Mouse (Mus musculus) stomach, embryonic 16.5 days (tissue): ENCODE results near the gene Smc6. TPM values are rescaled to one million over a fixed set of nuclear protein-coding genes. Genes with fewer than 3 reads are reported as not detected.

Experiments used
- ATAC-seq: fragments of 200-750 bp; cut with Nextera tagmentation; 2 replicates; pipeline ENCODE4 v1.8.0; 2017; ENCODE audit warnings: moderate number of reproducible peaks, moderate TSS enrichment; ENCODE audit not compliant: insufficient read depth, low FRiP score
- H3K27ac ChIP-seq: fragments of 300-500 bp; sonication (generic); 2 replicates; pipeline ENCODE4 v1.5.1; 2014; ENCODE audit warnings: low read length
- H3K27me3 ChIP-seq: fragments of 300-500 bp; sonication (generic); 2 replicates; pipeline ENCODE4 v1.6.1; 2014; ENCODE audit warnings: low read length, control low read depth, mixed read lengths; ENCODE audit not compliant: control insufficient read depth, insufficient read depth
- H3K36me3 ChIP-seq: fragments of 300-500 bp; sonication (generic); 2 replicates; pipeline ENCODE4 v1.6.1; 2014; ENCODE audit warnings: low read length; ENCODE audit not compliant: control insufficient read depth, insufficient read depth
- H3K4me1 ChIP-seq: fragments of 300-500 bp; sonication (generic); 2 replicates; pipeline ENCODE4 v1.6.1; 2014; ENCODE audit warnings: low read length, control low read depth, mixed read lengths; ENCODE audit not compliant: control insufficient read depth, insufficient read depth
- H3K4me2 ChIP-seq: fragments of 300-500 bp; sonication (generic); 2 replicates; pipeline ENCODE4 v1.6.1; 2014; ENCODE audit warnings: low read depth, low read length, mixed read lengths
- H3K4me3 ChIP-seq: fragments of 300-500 bp; sonication (generic); replicated peaks from 2 replicates; pipeline ENCODE4 v1.5.1; 2014; ENCODE audit warnings: mild to moderate bottlenecking, low read length
- H3K9ac ChIP-seq: fragments of 300-500 bp; sonication (generic); 2 replicates; pipeline ENCODE4 v1.6.1; 2014; ENCODE audit warnings: low read length
- H3K9me3 ChIP-seq: fragments of 300-500 bp; sonication (generic); replicated peaks from 2 replicates; pipeline ENCODE4 v1.6.1; 2016; ENCODE audit warnings: low read length, control low read depth; ENCODE audit not compliant: control insufficient read depth
- WGBS: fragments of 180-500 bp; shearing (Covaris S2); extraction: QIAGEN DNeasy Blood & Tissue Kit; methylation state at CpG from one replicate; pipeline ENCODE4 v1.1.7; 2014; 5-methylcytosine and 5-hydroxymethylcytosine counted together
- polyA plus RNA-seq: library from polyadenylated mRNA; unstranded; fragments of >200 nt; fragmentation: Nextera tagmentation; extraction: Ambion mirVana; gene quantifications from 2 replicates; pipeline ENCODE4 v1.2.1, GENCODE M21; 2015

The Smc6 gene
- polyA plus RNA-seq, 1 experiment from 2014 or later: 125 TPM

DNA sequence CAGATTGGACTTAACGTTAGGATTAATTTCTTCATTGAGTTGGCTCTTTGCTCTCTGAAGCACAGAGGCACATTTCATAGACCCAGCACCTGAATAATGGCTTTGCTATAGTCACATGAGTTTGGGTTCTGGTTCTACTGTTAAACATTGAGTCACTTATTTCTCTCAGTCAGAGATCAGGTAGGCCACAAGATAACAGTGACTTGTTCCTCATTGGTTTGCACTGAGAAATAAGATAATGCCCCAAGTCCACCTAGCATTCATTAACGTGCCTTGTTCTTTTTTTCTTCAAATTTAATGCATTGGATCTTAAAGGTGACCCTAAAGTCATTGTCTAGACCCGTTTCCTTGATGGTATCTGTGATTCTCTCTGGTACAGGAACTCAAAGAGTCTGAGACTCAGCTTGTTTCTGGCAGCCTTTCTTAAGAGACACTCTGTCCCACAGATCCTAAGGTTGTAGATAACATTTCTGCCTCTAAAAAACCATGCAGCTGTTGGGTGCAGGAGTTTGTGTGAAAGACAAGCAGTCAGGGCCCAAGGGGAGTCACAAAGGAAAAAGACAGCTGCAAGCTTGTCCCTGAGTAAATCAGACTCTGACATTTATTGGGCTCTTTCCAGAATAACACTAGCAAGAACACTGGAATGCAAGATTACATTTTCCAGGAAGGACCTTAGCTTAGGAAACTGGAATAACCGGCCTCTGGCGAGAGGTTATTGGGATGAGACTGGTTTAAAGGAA is 39.0 kb upstream of the Smc6 start:
- no peak overlapping the region for H3K27ac ChIP-seq
- no peaks in the 10 kb centered on the region for H3K9me3 ChIP-seq
- H3K4me2 ChIP-seq: no peak overlapping the region
- H3K4me3 ChIP-seq: no peak overlapping the region
- H3K36me3 ChIP-seq: no peaks in the 10 kb centered on the region
- ATAC-seq: no peak
- H3K4me1 ChIP-seq: peaks cover 5% of the 10 kb centered on the region; the same call in 1 of the 2 replicates
- H3K9ac ChIP-seq: no peak overlapping the region
- H3K27me3 ChIP-seq: no peaks in the 10 kb centered on the region
- WGBS: 52% methylated on average over 5 of the region's 5 CpGs

DNA sequence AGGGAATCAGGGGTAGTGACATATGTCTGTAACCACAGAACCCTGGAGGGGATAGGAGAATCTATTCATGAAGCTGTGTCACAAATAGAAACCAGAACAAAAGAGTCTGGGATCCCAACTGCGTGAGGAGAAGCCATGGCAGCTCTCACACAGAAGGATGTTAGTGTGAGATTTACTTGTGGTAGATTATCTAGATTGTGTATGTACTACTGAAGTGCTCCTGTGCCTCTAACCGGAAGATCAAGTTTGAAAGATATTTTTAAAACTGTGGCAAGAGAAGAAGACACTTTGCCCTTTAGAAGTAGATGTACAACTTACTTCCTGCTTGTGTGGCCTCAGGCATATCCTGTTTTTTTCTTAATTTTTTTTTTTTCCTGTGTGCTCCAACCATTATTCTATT is 35.4 kb upstream of the Smc6 start:
- no peak overlapping the region for H3K9ac ChIP-seq
- no peak for ATAC-seq
- H3K27ac ChIP-seq: no peak overlapping the region
- no peaks in the 10 kb centered on the region for H3K9me3 ChIP-seq
- no peak overlapping the region for H3K4me3 ChIP-seq
- 0 out of 2 replicates have a peak, but pooled peaks cover 5% of the 10 kb centered on the region for H3K4me1 ChIP-seq
- no peaks in the 10 kb centered on the region for H3K27me3 ChIP-seq
- no peaks in the 10 kb centered on the region for H3K36me3 ChIP-seq
- H3K4me2 ChIP-seq: no peak overlapping the region
- WGBS: 73% methylated on average over 2 of the region's 2 CpGs

DNA sequence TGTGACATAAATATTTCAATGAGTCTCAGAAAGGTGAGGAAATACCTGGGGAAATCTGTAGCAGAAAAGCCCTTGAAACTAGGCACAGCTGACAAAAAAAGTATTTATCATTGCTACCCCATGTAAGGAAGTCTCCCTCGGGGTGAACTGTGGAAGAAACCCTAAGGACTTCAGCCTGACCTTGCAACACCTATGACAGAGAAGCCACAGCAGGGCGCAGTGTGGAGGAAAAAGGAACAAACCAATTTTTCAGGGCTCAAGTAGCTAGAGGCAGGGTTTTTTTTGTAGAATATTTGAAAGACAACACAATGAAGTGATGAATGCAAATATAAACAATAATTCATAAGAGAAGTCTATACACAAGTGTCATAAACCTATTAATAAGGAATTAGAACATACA is 29.7 kb upstream of the Smc6 start:
- H3K27me3 ChIP-seq: no peaks in the 10 kb centered on the region
- WGBS: 72% methylated on average over 2 of the region's 2 CpGs
- no peaks in the 10 kb centered on the region for H3K36me3 ChIP-seq
- no peak overlapping the region for H3K9ac ChIP-seq
- H3K4me2 ChIP-seq: no peak overlapping the region
- no peaks in the 10 kb centered on the region for H3K9me3 ChIP-seq
- no peak overlapping the region for H3K4me3 ChIP-seq
- ATAC-seq: no peak
- no peak overlapping the region for H3K27ac ChIP-seq
- H3K4me1 ChIP-seq: no peaks in the 10 kb centered on the region

DNA sequence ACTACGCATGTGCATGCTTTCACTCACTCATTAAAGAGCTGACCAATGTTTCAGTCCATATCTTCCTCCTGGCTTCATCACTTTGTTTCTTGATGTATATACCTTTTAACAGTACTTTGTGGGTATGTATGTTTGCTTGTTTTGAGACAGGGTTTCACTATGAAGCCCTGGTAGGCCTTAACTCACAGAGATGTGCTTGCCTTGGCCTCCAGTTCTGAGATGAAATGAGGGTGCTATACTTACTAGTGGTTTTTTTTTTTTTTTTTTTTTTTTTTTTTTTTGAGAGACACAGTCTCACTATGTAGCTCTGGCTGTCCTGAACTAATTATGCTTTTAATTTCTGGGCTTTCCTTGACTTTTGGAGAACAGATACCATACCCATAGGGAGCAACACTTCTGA is 18.2 kb upstream of the Smc6 start:
- Histone ChIP-seq H3K9ac (no peak overlapping the region), H3K9me3 (no peaks in the 10 kb centered on the region), H3K27ac (no peak overlapping the region), H3K4me3 (no peak overlapping the region), H3K27me3 (no peaks in the 10 kb centered on the region), H3K4me1 (no peaks in the 10 kb centered on the region), H3K36me3 (peaks cover 5% of the 10 kb centered on the region; the same call in 1 of the 2 replicates), H3K4me2 (no peak overlapping the region)
- no peak; the same call in 1 of the 2 replicates for ATAC-seq
- 94% methylated on average over 1 of the region's 1 CpGs for WGBS

DNA sequence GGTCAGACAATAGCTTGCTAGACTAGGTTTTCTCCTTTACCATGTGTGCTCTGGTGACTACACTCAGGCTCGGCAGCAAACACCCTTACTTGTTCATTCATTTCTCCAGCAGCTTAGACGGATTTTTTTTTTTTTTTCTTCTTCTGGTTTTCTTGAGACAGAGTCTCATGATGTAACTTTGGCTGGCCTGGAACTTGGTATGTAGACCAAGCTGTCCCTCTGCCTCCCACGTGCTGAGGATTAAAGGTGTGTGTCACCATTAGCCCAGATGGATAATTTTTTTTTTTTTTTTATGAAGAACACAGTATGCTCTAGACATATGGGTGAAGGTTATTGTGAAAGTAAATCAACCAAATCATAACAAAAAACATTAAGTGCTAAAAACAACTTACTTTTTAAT is 15.4 kb upstream of the Smc6 start:
- H3K27me3 ChIP-seq: no peaks in the 10 kb centered on the region
- no peaks in the 10 kb centered on the region for H3K4me1 ChIP-seq
- 79% methylated on average over 3 of the region's 3 CpGs for whole genome bisulfite sequencing
- H3K4me2 ChIP-seq: no peak overlapping the region
- H3K27ac ChIP-seq: no peak overlapping the region
- H3K9ac ChIP-seq: no peak overlapping the region
- no peaks in the 10 kb centered on the region for H3K9me3 ChIP-seq
- no peak for ATAC-seq
- no peaks in the 10 kb centered on the region; the same call in 1 of the 2 replicates for H3K36me3 ChIP-seq
- no peak overlapping the region for H3K4me3 ChIP-seq

DNA sequence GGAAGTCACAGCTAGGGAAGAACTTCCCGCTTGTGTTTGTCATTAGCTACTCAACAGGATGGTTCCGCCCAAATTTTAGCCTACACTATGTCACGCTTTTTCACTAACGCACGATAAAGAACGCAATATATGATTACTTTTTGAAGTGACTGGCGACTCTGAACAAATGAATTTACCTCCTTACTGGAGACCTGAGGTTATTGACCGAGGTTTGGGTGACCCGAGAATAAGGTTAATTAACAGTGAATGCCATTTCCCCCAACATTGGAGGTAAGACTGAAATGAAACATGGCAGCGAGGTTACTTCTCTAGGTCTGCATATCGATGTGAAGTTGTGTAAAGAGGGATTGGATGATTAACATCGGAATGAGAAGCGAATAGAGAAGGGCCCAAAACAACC is 791 bp upstream of the Smc6 start:
- H3K36me3 ChIP-seq: no peaks in the 10 kb centered on the region
- H3K4me3 ChIP-seq: peak overlapping the region; percentile 86
- peak overlapping the region; percentile 97 for H3K9ac ChIP-seq
- no peak for ATAC-seq
- peaks cover 21% of the 10 kb centered on the region for H3K4me1 ChIP-seq
- peak overlapping the region; percentile 97 for H3K4me2 ChIP-seq
- H3K9me3 ChIP-seq: no peaks in the 10 kb centered on the region
- no peaks in the 10 kb centered on the region for H3K27me3 ChIP-seq
- H3K27ac ChIP-seq: peak overlapping the region; percentile 95; the same call in 1 of the 2 replicates
- WGBS: 2% methylated on average over 13 of the region's 13 CpGs

DNA sequence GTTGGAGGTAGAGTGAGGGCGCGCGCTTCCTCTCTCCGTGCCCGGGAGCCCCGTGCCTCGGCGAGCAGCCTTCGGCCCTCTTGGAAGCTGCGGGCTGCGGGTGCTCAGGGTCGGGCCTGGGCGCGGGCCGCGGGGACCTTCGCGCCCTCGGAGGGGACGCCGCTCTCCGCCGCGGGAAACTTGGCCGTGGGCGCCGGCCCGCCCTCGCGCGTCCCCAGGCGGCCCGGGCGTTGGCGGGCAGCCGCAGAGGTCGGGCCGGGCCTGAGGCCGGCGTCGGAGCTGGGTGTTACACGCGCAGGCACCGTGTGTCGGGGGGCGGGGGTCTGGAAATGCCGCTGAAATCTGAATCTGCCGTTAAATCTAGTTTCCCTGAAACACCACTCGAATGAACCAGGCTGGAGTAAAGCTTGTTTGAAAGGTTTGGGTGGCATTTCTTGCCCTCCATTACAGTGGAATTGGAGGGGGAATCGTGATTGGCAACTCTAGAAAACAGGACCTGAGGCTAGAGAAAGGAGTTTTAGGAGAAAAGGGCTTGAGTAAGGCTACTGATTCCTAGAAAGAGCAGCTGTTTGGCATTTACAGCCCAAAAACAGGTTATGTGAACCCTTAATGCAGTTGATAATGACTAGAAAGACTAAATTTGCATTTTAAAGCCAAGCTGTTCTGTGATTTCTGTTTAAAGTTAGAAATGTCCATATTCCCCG is 748 bp downstream of the Smc6 start:
- under 1% methylated on average over 51 of the region's 51 CpGs for WGBS
- peak; percentile 63 for ATAC-seq
- peak overlapping the region; percentile 66 for H3K4me2 ChIP-seq
- H3K27me3 ChIP-seq: no peaks in the 10 kb centered on the region
- H3K9ac ChIP-seq: peak overlapping the region; percentile 97
- peak overlapping the region; percentile 86 for H3K4me3 ChIP-seq
- no peaks in the 10 kb centered on the region for H3K36me3 ChIP-seq
- peak overlapping the region; percentile 95 for H3K27ac ChIP-seq
- no peaks in the 10 kb centered on the region for H3K9me3 ChIP-seq
- H3K4me1 ChIP-seq: peaks cover 21% of the 10 kb centered on the region

DNA sequence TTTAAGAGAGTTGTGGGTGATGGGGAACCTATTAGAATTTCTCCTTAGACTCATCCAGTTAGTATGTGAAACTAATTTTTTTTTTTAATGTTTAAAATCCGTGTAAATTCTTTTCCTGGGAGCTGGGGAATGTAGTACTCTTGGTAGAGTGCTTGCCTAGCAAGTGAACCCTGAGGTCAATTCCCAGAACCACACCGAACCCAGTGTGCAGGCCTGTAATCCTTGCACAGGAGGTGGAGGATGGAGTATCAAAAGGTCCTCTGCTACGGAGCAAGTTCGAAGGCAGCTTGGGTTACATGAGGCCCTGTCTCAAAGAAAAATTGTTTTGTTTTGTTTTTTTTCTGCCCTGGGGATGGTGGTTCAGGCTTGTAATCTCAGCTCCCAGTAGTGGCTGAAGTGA is 1.3 kb downstream of the Smc6 start:
- no peak overlapping the region for H3K27ac ChIP-seq
- no peaks in the 10 kb centered on the region for H3K36me3 ChIP-seq
- no peak for ATAC-seq
- no peaks in the 10 kb centered on the region for H3K9me3 ChIP-seq
- H3K9ac ChIP-seq: peak overlapping the region; percentile 97
- H3K4me2 ChIP-seq: peak overlapping the region; percentile 66
- peak overlapping the region; percentile 86 for H3K4me3 ChIP-seq
- H3K27me3 ChIP-seq: no peaks in the 10 kb centered on the region
- peaks cover 21% of the 10 kb centered on the region for H3K4me1 ChIP-seq
- 3% methylated on average over 4 of the region's 4 CpGs for WGBS

DNA sequence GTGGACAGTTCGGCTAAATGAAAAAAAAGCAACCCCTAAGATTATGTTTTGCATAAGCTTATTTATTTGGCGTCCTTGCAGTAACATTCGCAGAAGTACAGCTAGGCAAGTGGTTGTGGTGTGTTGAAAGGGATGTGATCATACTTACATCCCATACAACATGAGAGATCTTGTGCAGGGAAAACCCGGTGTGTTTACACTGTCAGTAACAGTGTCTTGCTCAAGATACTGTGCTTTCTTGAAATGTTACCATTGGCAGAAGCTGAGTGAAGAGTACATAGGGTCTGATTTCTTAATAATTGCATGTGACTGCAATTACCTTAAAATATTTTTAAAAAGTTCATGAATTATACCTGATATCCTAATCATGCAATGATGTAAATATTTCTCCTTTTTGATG is 6.9 kb downstream of the Smc6 start:
- 88% methylated on average over 4 of the region's 4 CpGs for WGBS
- Histone ChIP-seq H3K4me2 (no peak overlapping the region), H3K9ac (no peak overlapping the region), H3K36me3 (0 out of 2 replicates have a peak, but pooled peaks cover 2% of the 10 kb centered on the region), H3K4me3 (no peak overlapping the region), H3K27me3 (no peaks in the 10 kb centered on the region), H3K4me1 (peaks cover 9% of the 10 kb centered on the region; the same call in 1 of the 2 replicates), H3K27ac (no peak overlapping the region), H3K9me3 (no peaks in the 10 kb centered on the region)
- no peak for ATAC-seq
